Mouse (Mus musculus) adipocyte (in vitro differentiated cells): Measurements from ENCODE around the gene Clec18a.
"Not testable (repeated sequence)": the region's sequence is repeated elsewhere in the genome, so short reads cannot be mapped to it uniquely, and the experiment has no call there.

Source experiments
- DNase-seq: peaks from one replicate; pipeline ENCODE4 v3.0.0-alpha.2; 2016; ENCODE audit warnings: low spot score

Clec18a gene

GRCm38 (mm10) chr8:111092326-111092725 is at the start of gene Clec18a:
Gene Clec18a (minus strand): TSS chr8:111092426.
- DNase-seq, result not testable (repeated sequence)

- DNase-seq, result no peak
These were observed 38.5 kb upstream of the Clec18a start for GRCm38 (mm10) chr8:111130756-111131155.

GRCm38 (mm10) chr8:111119481-111119880 is 27.3 kb upstream of the Clec18a start:
- DNase-seq, result no peak

- no peak for DNase-seq
These were observed 22.7 kb upstream of the Clec18a start for GRCm38 (mm10) chr8:111114891-111115290.

GRCm38 (mm10) chr8:111094719-111095302 is 2.6 kb upstream of the Clec18a start:
- DNase-seq, result not testable (repeated sequence)

GRCm38 (mm10) chr8:111093865-111094718 is 1.9 kb upstream of the Clec18a start, which contains the start of gene Pdpr:
Gene Pdpr (plus strand): TSS chr8:111094630.
- DNase-seq, result peak; percentile 81

- DNase-seq, result peak; percentile 49
These were observed 520 bp downstream of the Clec18a start for GRCm38 (mm10) chr8:111091706-111092105.

- peak; percentile 87 for DNase-seq
These were observed 2.1 kb downstream of the Clec18a start for GRCm38 (mm10) chr8:111090126-111090525.

- DNase-seq, result not testable (repeated sequence)
These were observed 8.3 kb downstream of the Clec18a start for GRCm38 (mm10) chr8:111083936-111084335.

- DNase-seq, result no peak
These were observed 10.5 kb downstream of the Clec18a start for GRCm38 (mm10) chr8:111081580-111082258.

- DNase-seq, result peak; percentile 81
These were observed 12.4 kb downstream of the Clec18a start for GRCm38 (mm10) chr8:111079861-111080271.

GRCm38 (mm10) chr8:111079461-111079860 is 12.8 kb downstream of the Clec18a start:
- DNase-seq, result no peak

- DNase-seq, result no peak
These were observed 16.3 kb downstream of the Clec18a start for GRCm38 (mm10) chr8:111075926-111076325.

- not testable (repeated sequence) for DNase-seq
These were observed 23.6 kb downstream of the Clec18a start for GRCm38 (mm10) chr8:111068660-111069059.

- DNase-seq, result no peak
These were observed 24.8 kb downstream of the Clec18a start for GRCm38 (mm10) chr8:111067439-111067838.

GRCm38 (mm10) chr8:111066308-111066707 is 25.9 kb downstream of the Clec18a start:
- DNase-seq, result no peak

GRCm38 (mm10) chr8:111062893-111063292 is 29.3 kb downstream of the Clec18a start:
- DNase-seq, result no peak

GRCm38 (mm10) chr8:111062072-111062757 is 30.0 kb downstream of the Clec18a start:
- DNase-seq, result no peak

GRCm38 (mm10) chr8:111061688-111062071 is 30.5 kb downstream of the Clec18a start:
- no peak for DNase-seq

GRCm38 (mm10) chr8:111058946-111059572 is 33.2 kb downstream of the Clec18a start:
- DNase-seq, result no peak

GRCm38 (mm10) chr8:111056691-111057293 is 35.4 kb downstream of the Clec18a start:
- peak; percentile 58 for DNase-seq
